Mouse (Mus musculus) Patski (cell line): ENCODE measurements at regions not wholly inside any gene's neighbourhood (a gene's known extent, or its start where the extent isn't known, plus 50 kb on each side); places are given as distances from the start of the nearest gene placed in this dataset.

ENCODE experiments used
- ATAC-seq: fragments of 100-300 bp; one replicate; pipeline ENCODE4 v1.8.0; 2021
- CTCF ChIA-PET: fragments of 350-600 bp; sonication (Branson Sonifier 250); formaldehyde crosslinking; loops from one replicate; lab custom pipeline; 2022; ENCODE audit warnings: inconsistent platforms; lab: Charles Lee
- POLR2A ChIA-PET: fragments of 350-600 bp; sonication (Branson Sonifier 250); formaldehyde crosslinking; loops from one replicate; lab custom pipeline; 2022; ENCODE audit warnings: antibody characterized with exemption, inconsistent platforms; lab: Charles Lee
- DNase-seq: peaks from one replicate; pipeline ENCODE4 v3.0.0-alpha.2; 2011; ENCODE audit warnings: low read depth, low spot score
- H3K27me3 ChIP-seq: fragments of 371-371 bp; one replicate; pipeline ENCODE4 v1.5.1; 2021
- CTCF ChIP-seq: fragments of 100-300 bp; IDR thresholded peaks from one replicate; pipeline ENCODE4 v1.5.1; 2021
- in situ Hi-C: fragments of 300-500 bp; cut with MboI; formaldehyde crosslinking; loops from 3 replicates; pipeline ENCODE4 v1.11.1; 2018; ENCODE audit warnings: low pct_unique_long_range_greater_than_20kb, mixed read lengths

DNA sequence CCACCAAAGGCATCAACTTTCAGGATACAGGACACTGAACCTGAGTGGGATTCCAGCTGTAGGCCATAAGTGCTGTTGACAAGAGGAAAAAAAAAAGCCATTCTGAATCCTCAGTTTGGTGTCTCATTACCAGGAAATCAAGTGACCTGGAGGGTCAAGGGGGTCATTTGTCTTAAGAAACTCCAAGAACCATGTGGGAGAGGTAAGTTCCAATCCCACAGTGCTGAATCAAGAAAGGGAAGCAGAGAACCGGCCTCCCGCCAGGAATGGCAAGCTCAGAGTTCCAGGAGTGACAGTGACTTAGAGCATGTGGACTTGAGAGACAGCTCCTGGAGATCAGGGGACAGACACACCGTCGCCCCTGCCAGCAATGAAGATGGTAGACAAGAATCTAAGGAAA lies 67.5 kb upstream of the Peli2 start:
- in situ Hi-C loops = no loop called here
- ChIA-PET CTCF (no interaction called here), POLR2A (no interaction called here)
- no peak for DNase-seq
- H3K27me3 ChIP-seq = peaks cover 21% of the 10 kb centered on the region
- no peak for ATAC-seq
- no peak for TF ChIP-seq CTCF

DNA sequence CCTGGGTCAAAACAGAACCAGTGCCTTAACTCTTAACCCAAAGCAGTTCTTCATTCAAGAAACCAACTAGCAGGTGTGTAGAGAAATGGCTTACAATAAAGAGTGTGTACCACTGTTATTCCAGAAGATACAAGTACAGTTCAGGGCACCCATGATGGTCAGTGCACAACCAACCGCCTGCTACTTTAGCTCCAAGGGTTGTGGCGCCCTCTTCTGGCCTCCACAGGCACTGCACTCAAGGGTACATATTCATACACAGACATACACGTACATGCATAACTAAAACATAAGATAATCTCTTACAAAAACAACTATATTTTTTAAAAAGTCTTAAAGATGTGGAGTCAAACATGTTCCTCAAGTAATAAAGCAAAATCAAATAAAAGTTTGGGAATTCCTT lies 65.9 kb upstream of the Peli2 start:
- DNase-seq = no peak
- in situ Hi-C loops = no loop called here
- POLR2A ChIA-PET = no interaction called here

DNA sequence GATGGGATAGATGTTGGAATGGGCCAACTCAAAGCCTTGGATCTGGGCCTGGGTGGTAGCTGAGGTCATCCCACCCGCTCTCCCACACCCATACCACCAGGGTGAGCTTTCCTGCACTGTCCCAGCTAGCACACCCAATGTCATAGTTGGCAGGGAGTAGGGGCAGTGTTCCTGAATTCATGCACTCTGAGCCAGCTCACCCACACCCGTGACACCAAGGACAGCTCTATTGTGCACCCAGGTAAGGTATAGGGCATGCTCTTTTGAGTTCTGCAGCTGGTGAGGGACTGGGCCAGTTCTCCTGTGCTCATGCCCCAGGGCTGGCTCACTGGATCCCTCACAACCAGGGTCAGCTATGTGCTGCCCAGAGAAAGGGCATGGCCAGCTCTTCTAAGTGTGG lies 64.8 kb upstream of the Peli2 start:
- ATAC-seq (no peak), DNase-seq (no peak)
- CTCF ChIA-PET = no interaction called here
- no peak for TF ChIP-seq CTCF
- in situ Hi-C loops = no loop called here
- H3K27me3 ChIP-seq = peaks cover 30% of the 10 kb centered on the region
- POLR2A ChIA-PET = interaction anchor here (0.5 kb wide), 1 partner anchor 44 kb away, joined by 5 read pairs; no protein-coding TSS in a partner anchor

More for the DNA sequence above, 65.9 kb upstream of the Peli2 start:
- no peak for ATAC-seq
- peaks cover 25% of the 10 kb centered on the region for H3K27me3 ChIP-seq
- peak; percentile 56 for TF ChIP-seq CTCF
- CTCF ChIA-PET = no interaction called here

DNA sequence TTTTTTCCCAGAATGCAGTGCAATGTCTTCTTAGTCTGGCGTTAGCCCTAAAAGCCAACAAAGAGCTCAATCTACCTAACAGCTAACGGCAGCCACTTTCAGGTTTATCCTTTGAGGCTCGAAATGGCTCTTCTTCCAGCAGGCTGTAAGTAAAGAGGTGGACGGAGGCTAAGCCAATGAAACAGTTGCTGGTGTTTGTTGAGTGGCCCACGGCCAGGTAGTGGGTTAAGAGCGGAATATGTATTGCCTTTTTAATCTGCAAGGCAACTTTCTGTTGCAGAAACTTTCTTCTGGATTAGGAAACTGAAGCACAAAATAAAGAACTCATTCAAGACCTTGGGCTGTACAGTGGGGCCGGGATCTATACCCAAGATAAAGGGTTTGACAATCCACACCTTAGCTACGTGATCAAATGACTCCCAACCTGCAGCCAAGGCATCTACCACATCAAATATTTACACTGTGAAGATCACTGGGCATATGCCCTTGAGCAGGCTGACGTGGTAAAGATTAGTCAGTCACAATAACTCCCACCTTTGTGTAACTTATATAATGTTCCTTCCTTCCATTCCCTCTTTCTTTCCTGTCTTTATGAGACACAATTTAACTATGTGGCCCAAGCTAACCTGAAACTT lies 62.3 kb upstream of the Peli2 start:
- in situ Hi-C loops = no loop called here
- ChIA-PET POLR2A (no interaction called here), CTCF (no interaction called here)
- peaks cover 27% of the 10 kb centered on the region for H3K27me3 ChIP-seq
- TF ChIP-seq CTCF = no peak
- no peak for ATAC-seq
- DNase-seq = no peak

DNA sequence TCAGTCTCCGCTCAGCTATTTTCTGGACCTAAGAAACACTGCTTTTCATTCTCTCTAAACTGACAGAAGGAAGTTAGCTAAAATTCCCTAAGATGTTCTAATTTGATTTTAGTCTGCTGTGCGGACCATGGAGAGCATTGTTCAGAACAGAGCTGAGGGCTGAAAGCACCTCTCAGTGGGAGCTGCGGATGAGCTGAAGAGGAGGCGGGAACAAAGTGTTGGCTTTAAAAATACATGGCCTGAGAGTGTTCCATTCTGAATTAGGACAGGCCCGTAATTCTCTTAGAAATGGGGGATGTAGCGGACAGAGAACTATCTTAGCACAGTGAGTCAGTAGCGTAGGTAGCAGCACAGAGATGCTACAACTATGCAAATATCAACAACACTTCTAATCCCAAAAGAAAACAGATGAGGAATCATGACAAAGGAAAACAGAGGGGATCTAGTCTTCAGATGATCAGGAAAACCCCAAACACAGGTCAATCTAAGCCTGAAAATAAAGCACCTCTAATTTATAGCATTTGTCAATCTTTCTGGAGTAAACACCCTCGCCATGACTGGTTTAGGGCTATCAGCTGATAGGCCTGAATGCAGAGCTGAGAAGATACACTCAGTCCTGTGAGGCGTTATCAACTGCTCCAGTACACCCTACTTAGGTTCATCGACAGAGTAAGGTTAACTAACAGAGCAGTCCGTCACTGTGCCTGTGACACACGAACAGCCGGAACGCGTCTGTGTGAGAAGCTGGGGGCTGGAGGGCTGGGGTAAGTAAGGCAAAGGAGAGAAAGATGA lies 60.8 kb upstream of the Peli2 start:
- DNase-seq = no peak
- no peak for ATAC-seq
- TF ChIP-seq CTCF = no peak
- H3K27me3 ChIP-seq = peaks cover 37% of the 10 kb centered on the region
- in situ Hi-C loops = no loop called here
- ChIA-PET POLR2A (no interaction called here), CTCF (no interaction called here)

DNA sequence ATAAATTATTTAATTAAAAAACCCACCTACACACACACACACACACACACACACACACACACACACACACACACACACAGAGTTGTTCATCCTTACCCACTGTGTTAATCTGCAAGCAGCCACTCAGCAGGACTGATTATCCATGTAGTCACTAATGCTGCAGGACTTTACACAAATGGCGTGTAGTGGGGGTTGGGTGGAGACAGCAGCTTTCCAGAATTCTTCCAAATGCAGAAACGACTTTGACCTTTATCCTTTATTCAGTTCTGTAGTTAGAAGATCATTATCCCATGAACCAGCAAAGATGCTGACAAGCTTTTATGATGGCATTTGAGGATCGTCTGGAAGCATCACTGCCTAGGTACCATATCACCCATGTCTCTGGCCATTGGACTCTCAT lies 52.0 kb upstream of the Peli2 start:
- in situ Hi-C loops = no loop called here
- ChIA-PET CTCF (no interaction called here), POLR2A (no interaction called here)
- ATAC-seq = no peak
- DNase-seq = no peak
- peaks cover 49% of the 10 kb centered on the region for H3K27me3 ChIP-seq
- no peak for TF ChIP-seq CTCF
